Mouse (Mus musculus): ENCODE results near the gene Gm28510.
"Not testable (repeated sequence)": the region's sequence is repeated elsewhere in the genome, so short reads cannot be mapped to it uniquely, and the experiment has no call there.

The Gm28510 gene

DNA sequence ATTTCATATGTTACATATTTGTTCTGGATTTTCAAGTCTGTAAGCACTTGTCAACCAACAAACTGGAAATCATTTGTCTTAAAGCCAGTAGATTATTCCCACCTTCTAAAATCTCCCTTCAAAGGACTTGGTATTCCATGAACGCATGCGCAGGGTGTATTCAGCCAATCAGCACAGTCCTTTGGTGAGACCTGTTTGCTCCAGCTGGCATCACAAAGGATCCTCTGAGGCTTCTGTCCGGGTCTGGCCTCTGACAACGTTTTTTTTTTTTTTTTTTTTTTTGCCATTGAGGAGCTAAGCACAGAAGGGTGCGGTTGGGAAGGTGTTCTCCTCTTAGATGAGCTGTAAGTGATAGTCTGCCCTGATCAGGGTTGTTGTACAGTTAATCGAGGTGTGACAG is at the start of gene Gm28510:
Gene Gm28510 (plus strand): TSS at position 301 of the 400 bp plus-strand sequence.
- DNase-seq (ENCODE audit: low read depth, low spot score): not testable (repeated sequence)

Data from ZHBTc4 (cell line).